Mouse (Mus musculus) liver, adult 2 months (tissue): ENCODE results near the gene Nmt1. TPM values are rescaled to one million over a fixed set of nuclear protein-coding genes. Genes with fewer than 3 reads are reported as not detected.
A peak's percentile ranks its signal among the peaks of the same experiment; 100 is the strongest.

ENCODE experiments used
- DNase-seq: peaks from one replicate; pipeline ENCODE4 v3.0.0-alpha.2; 2011; ENCODE audit warnings: low read depth, low spot score; ENCODE audit errors: extremely low read depth
- H3K27ac ChIP-seq: fragments of 200-500 bp; replicated peaks from 2 replicates; pipeline ENCODE4 v1.5.1; 2012; ENCODE audit warnings: low read depth, mild to moderate bottlenecking, control low read depth, inconsistent platforms, low read length; ENCODE audit not compliant: insufficient read depth
- H3K27me3 ChIP-seq: fragments of 200-500 bp; 2 replicates; pipeline ENCODE4 v1.6.1; 2012; ENCODE audit warnings: mild to moderate bottlenecking, moderate library complexity, low read length, inconsistent platforms; ENCODE audit not compliant: control insufficient read depth, insufficient read depth
- H3K36me3 ChIP-seq: fragments of 200-500 bp; 2 replicates; pipeline ENCODE4 v1.6.1; 2012; ENCODE audit warnings: low read length, inconsistent platforms; ENCODE audit not compliant: control insufficient read depth, insufficient read depth
- H3K4me1 ChIP-seq: fragments of 200-500 bp; 2 replicates; pipeline ENCODE4 v1.6.1; 2011; ENCODE audit warnings: low read length; ENCODE audit not compliant: control insufficient read depth, insufficient read depth
- H3K4me3 ChIP-seq: fragments of 200-500 bp; 2 replicates; pipeline ENCODE4 v1.5.1; 2011; ENCODE audit warnings: low read depth, mild to moderate bottlenecking, control low read depth, low read length, moderate library complexity; ENCODE audit not compliant: insufficient read depth
- H3K79me2 ChIP-seq: fragments of 200-500 bp; 2 replicates; pipeline ENCODE4 v1.6.1; 2012; ENCODE audit warnings: inconsistent platforms, mild to moderate bottlenecking, low read length, moderate library complexity; ENCODE audit not compliant: control insufficient read depth, insufficient read depth
- H3K9ac ChIP-seq: fragments of 200-500 bp; 2 replicates; pipeline ENCODE4 v1.6.1; 2012; ENCODE audit warnings: low read depth, mild to moderate bottlenecking, control low read depth, inconsistent platforms, low read length
- CTCF ChIP-seq: fragments of 200-500 bp; IDR thresholded peaks from 2 replicates; pipeline ENCODE4 v1.5.1; 2011; ENCODE audit warnings: low read depth, low read length, control low read depth
- POLR2A ChIP-seq: fragments of 200-500 bp; IDR thresholded peaks from 2 replicates; pipeline ENCODE4 v1.6.1; 2011; ENCODE audit warnings: low read length, control low read depth; ENCODE audit not compliant: insufficient read depth; ENCODE audit errors: extremely low read depth
- WGBS: fragments of 180-500 bp; shearing (Covaris S2); methylation state at CpG from one replicate; pipeline ENCODE4 v1.1.7; 2018; 5-methylcytosine and 5-hydroxymethylcytosine counted together
- polyA plus RNA-seq: library from polyadenylated mRNA; depleted of rRNA; stranded (reverse); fragments of >200 nt; gene quantifications from 2 replicates; pipeline ENCODE4 v1.2.3, GENCODE M21; 2012
- total RNA-seq: library from RNA; depleted of rRNA; stranded (reverse); fragments of >200 nt; gene quantifications from 2 replicates; pipeline ENCODE4 v1.2.3, GENCODE M21; 2014

Nmt1 gene
- total and polyA plus RNA-seq, 2 experiments = 16.8 to 34.1 TPM

DNA sequence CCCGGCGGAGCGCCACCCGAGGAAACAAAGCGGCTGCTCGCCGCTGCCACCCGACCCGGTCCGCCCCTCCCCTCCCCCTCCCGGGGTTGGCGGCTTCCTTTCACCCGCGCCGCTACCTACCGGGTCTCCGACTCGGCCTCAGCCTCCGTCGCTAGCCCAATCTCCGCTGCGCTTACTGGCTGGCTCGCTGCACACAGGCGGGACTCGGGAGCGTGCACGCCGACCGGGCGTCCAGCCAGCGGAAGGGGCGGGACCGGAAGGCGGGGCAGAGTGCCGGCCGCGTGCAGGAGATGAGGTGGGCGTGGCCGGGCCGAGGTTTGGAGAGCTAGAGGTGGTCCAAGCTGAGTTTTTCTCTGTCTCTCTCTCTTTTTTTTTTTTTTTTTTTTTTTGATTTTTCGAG lies 11.1 kb upstream of the Nmt1 start:
- H3K4me1 ChIP-seq = peaks cover 10% of the 10 kb centered on the region
- peak overlapping the region; percentile 90 for H3K9ac ChIP-seq
- H3K4me3 ChIP-seq = peak overlapping the region; percentile 85
- peaks cover 9% of the 10 kb centered on the region; the same call in 1 of the 2 replicates for H3K36me3 ChIP-seq
- DNase-seq = peak; percentile 83
- H3K27me3 ChIP-seq = no peaks in the 10 kb centered on the region
- H3K27ac ChIP-seq = peak overlapping the region; percentile 99
- TF ChIP-seq CTCF (no peak), POLR2A (peak; percentile 85)
- no peaks in the 10 kb centered on the region; the same call in 1 of the 2 replicates for H3K79me2 ChIP-seq
- under 1% methylated on average over 40 of the region's 41 CpGs for WGBS

DNA sequence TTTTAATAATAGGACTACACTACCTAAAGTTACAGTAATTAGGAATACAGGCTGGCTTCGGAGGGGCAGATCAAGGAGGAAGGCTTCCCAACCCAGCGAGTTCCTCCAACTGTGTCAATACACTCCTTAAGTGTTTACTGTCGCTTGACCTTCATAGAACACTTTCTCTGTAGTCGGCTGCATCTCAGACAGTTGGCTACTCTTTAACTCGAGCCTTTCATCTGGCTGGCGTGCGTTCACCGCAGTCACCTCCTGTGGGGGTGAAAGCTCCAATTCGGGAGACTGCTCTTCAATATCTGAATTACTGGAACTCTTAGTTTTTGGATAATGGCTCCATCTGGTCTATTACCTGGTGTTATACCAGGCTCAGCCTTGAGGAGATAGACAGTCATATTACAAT lies 10.3 kb upstream of the Nmt1 start:
- TF ChIP-seq POLR2A (no peak), CTCF (no peak)
- H3K4me3 ChIP-seq = no peak overlapping the region
- peak overlapping the region; percentile 64; the same call in 1 of the 2 replicates for H3K27ac ChIP-seq
- no peaks in the 10 kb centered on the region for H3K27me3 ChIP-seq
- 19% methylated on average over 9 of the region's 9 CpGs for WGBS
- peak; percentile 68 for DNase-seq
- peaks cover 10% of the 10 kb centered on the region for H3K4me1 ChIP-seq
- peaks cover 11% of the 10 kb centered on the region; the same call in 1 of the 2 replicates for H3K36me3 ChIP-seq
- H3K79me2 ChIP-seq = no peaks in the 10 kb centered on the region; the same call in 1 of the 2 replicates
- no peak overlapping the region for H3K9ac ChIP-seq

DNA sequence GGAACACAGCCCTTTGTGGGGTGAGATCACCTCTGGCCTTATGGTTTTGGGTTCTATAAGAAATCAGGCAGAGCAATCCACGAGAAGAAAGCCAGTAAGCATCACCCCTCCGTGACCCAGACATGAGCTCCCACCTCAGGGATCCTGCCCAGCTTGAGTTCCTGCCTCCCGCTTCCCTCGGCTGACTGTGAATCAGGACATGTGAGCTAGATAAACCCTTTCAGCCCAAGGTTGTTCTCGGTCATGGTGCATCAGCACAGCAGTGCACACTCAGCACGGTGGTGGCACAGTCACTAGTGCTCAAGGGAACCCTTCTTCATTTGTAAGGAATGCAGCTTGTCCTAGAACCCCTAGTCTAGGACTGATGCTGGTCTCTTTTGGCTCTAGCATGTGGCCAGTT lies 9.1 kb upstream of the Nmt1 start:
- Histone ChIP-seq H3K4me1 (peaks cover 10% of the 10 kb centered on the region), H3K79me2 (no peaks in the 10 kb centered on the region; the same call in 1 of the 2 replicates), H3K36me3 (peaks cover 14% of the 10 kb centered on the region; the same call in 1 of the 2 replicates), H3K27me3 (no peaks in the 10 kb centered on the region), H3K9ac (no peak overlapping the region), H3K27ac (no peak overlapping the region), H3K4me3 (no peak overlapping the region)
- TF ChIP-seq POLR2A (no peak), CTCF (no peak)
- no peak for DNase-seq
- 61% methylated on average over 6 of the region's 6 CpGs for WGBS

DNA sequence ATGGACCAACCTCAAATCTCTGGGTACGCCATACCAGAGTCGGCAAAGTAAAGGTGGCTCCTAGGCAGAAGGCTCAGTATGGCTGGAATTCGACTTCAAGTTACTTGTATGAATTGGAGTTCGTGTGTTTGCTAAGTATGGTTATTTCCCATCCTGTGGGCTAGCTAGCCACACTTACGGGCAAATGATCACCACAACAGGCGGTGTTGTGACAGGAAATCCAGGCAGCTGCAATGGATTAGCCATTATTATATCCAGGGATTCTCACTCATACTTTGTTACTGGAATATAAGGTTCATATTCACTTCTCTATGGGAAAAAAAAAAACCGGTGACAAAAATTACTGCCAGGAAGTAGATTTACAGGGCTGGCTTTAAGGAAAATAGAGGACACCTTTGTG lies 8.7 kb upstream of the Nmt1 start:
- Histone ChIP-seq H3K79me2 (no peaks in the 10 kb centered on the region; the same call in 1 of the 2 replicates), H3K27me3 (no peaks in the 10 kb centered on the region), H3K9ac (no peak overlapping the region), H3K27ac (no peak overlapping the region), H3K4me1 (peaks cover 10% of the 10 kb centered on the region), H3K36me3 (peaks cover 18% of the 10 kb centered on the region; the same call in 1 of the 2 replicates), H3K4me3 (no peak overlapping the region)
- TF ChIP-seq CTCF (no peak), POLR2A (no peak)
- DNase-seq = no peak
- WGBS = 93% methylated on average over 7 of the region's 7 CpGs

DNA sequence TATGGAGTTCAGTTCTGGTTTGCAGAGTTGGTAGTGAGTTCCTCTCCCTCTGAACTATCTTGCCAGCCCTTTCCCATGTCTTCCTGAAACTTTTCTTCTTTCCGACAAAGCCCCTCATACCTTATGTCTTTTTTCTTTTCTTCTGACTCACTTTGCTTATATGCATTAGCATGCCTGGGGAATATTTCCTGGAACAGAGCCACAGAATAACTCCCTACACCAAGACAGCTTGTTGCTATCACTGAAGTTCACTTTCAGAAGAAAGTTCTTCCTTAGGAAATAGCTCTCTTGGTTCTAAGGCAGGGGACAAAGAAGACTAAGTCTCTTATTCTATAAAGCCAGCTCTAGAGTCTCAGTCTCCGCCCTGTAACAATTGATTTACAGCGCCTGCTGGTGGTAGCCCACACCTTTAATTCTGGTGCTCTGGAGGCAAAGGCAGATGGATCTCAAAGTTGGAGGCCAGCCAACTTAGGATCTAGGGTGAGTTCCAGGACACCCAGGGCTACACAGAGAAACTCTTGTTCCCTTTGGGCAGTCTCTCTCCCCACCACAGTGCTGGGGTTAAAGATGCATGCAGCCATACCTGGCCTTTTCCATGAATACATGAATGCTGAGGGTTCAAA lies 7.2 kb upstream of the Nmt1 start:
- TF ChIP-seq POLR2A (no peak), CTCF (no peak)
- 91% methylated on average over 3 of the region's 3 CpGs for WGBS

DNA sequence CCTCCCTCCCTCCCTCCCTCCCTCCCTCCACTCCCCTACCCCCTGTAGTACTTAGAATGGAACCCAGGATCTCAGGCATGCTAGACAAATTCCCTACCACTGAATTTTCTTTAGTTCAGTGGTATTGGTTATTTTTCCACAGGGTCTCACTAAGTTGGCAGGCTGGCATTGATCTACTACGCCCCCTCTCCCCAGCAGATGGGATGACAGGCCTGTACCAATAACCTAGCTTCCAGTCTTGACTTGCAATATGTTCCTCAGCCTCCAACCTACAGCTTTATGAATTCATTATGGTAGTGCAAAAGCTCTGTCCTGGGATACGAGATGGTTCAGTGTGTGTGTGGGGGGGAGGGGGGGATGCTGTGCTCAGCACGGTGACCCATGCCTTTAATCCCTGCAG lies 4.0 kb upstream of the Nmt1 start:
- no peak for DNase-seq
- Histone ChIP-seq H3K4me1 (peaks cover 6% of the 10 kb centered on the region), H3K27me3 (no peaks in the 10 kb centered on the region), H3K9ac (no peak overlapping the region), H3K27ac (no peak overlapping the region), H3K4me3 (no peak overlapping the region), H3K79me2 (no peaks in the 10 kb centered on the region; the same call in none of the 2 replicates), H3K36me3 (peaks cover 40% of the 10 kb centered on the region)
- 88% methylated on average over 3 of the region's 3 CpGs for WGBS
- TF ChIP-seq CTCF = no peak
- TF ChIP-seq POLR2A = no peak

More for the DNA sequence above, 7.2 kb upstream of the Nmt1 start:
- Histone ChIP-seq H3K4me3 (no peak overlapping the region), H3K27me3 (no peaks in the 10 kb centered on the region), H3K27ac (no peak overlapping the region), H3K4me1 (peaks cover 7% of the 10 kb centered on the region), H3K9ac (no peak overlapping the region), H3K79me2 (no peaks in the 10 kb centered on the region; the same call in 1 of the 2 replicates), H3K36me3 (peaks cover 32% of the 10 kb centered on the region)
- no peak for DNase-seq
